Mouse (Mus musculus): ENCODE measurements around the gene Nprl2.

The Nprl2 gene

GRCm38 (mm10) chr9:107541474-107542351 lies at the start of gene Nprl2, which contains the start of gene Cyb561d2:
Nprl2 (plus strand) TSS chr9:107542226.
Cyb561d2 (minus strand) TSS chr9:107542193.
- peak; percentile 88 to 95 for DNase-seq (ENCODE audit: low read depth in 2 of 2, low spot score in 2 of 2)

- no peak for DNase-seq (ENCODE audit: low read depth in 2 of 2, low spot score in 2 of 2)
Measured at GRCm38 (mm10) chr9:107493511-107493910, 48.5 kb upstream of the Nprl2 start.

- DNase-seq (ENCODE audit: low read depth in 2 of 2, low spot score in 2 of 2): no peak
Measured at GRCm38 (mm10) chr9:107494238-107494637, 47.8 kb upstream of the Nprl2 start.

- no peak for DNase-seq (ENCODE audit: low read depth in 2 of 2, low spot score in 2 of 2)
Measured at GRCm38 (mm10) chr9:107496359-107496758, 45.7 kb upstream of the Nprl2 start.

- DNase-seq (ENCODE audit: low read depth in 2 of 2, low spot score in 2 of 2): no peak
Measured at GRCm38 (mm10) chr9:107500708-107501286, 41.2 kb upstream of the Nprl2 start.

- DNase-seq (ENCODE audit: low read depth in 2 of 2, low spot score in 2 of 2): no peak
Measured at GRCm38 (mm10) chr9:107502131-107502846, 39.7 kb upstream of the Nprl2 start.

GRCm38 (mm10) chr9:107504662-107505537 lies 37.1 kb upstream of the Nprl2 start:
- DNase-seq (ENCODE audit: low read depth in 2 of 2, low spot score in 2 of 2): no peak

- DNase-seq (ENCODE audit: low read depth in 2 of 2, low spot score in 2 of 2): no peak
Measured at GRCm38 (mm10) chr9:107508266-107508665, 33.8 kb upstream of the Nprl2 start.

- no peak for DNase-seq (ENCODE audit: low read depth in 2 of 2, low spot score in 2 of 2)
Measured at GRCm38 (mm10) chr9:107510384-107511100, 31.5 kb upstream of the Nprl2 start.

- DNase-seq (ENCODE audit: low read depth in 2 of 2, low spot score in 2 of 2): no peak
Measured at GRCm38 (mm10) chr9:107511436-107511835, 30.6 kb upstream of the Nprl2 start.

- DNase-seq (ENCODE audit: low read depth in 2 of 2, low spot score in 2 of 2): no peak
Measured at GRCm38 (mm10) chr9:107512326-107512725, 29.7 kb upstream of the Nprl2 start.

- DNase-seq (ENCODE audit: low read depth in 2 of 2, low spot score in 2 of 2): peak; percentile 70 to 73
Measured at GRCm38 (mm10) chr9:107514303-107514955, 27.6 kb upstream of the Nprl2 start.

- no peak for DNase-seq (ENCODE audit: low read depth in 2 of 2, low spot score in 2 of 2)
Measured at GRCm38 (mm10) chr9:107520331-107520730, 21.7 kb upstream of the Nprl2 start.

- no peak for DNase-seq (ENCODE audit: low read depth in 2 of 2, low spot score in 2 of 2)
Measured at GRCm38 (mm10) chr9:107521190-107521589, 20.8 kb upstream of the Nprl2 start.

- DNase-seq (ENCODE audit: low read depth in 2 of 2, low spot score in 2 of 2): no peak
Measured at GRCm38 (mm10) chr9:107521711-107522399, 20.2 kb upstream of the Nprl2 start.

GRCm38 (mm10) chr9:107522400-107522711 lies 19.7 kb upstream of the Nprl2 start:
- DNase-seq (ENCODE audit: low read depth in 2 of 2, low spot score in 2 of 2): no peak

GRCm38 (mm10) chr9:107526198-107527026 lies 15.6 kb upstream of the Nprl2 start:
- DNase-seq (ENCODE audit: low read depth in 2 of 2, low spot score in 2 of 2): peak; percentile 74 to 85

- DNase-seq (ENCODE audit: low read depth in 2 of 2, low spot score in 2 of 2): peak; percentile 85 to 87
Measured at GRCm38 (mm10) chr9:107533791-107534407, 8.1 kb upstream of the Nprl2 start, which contains the start of gene Tmem115. Tmem115 (plus strand) TSS chr9:107533945.

Data from CD8-positive naive resting alpha-beta T cell, adult 2 months (primary cell).